Mouse (Mus musculus) olfactory bulb, adult 2 months (tissue): ENCODE data around the gene Syne3. TPM values are rescaled to one million over a fixed set of nuclear protein-coding genes. Genes with fewer than 3 reads are reported as not detected.

Experiments
- H3K27ac ChIP-seq: fragments of 200-500 bp; 2 replicates; pipeline ENCODE4 v1.5.1; 2012; ENCODE audit warnings: low read depth, low read length; ENCODE audit not compliant: insufficient read depth
- H3K4me1 ChIP-seq: fragments of 200-500 bp; 2 replicates; pipeline ENCODE4 v1.6.1; 2012; ENCODE audit warnings: low read length; ENCODE audit not compliant: control insufficient read depth, insufficient read depth
- H3K4me3 ChIP-seq: fragments of 200-500 bp; 2 replicates; pipeline ENCODE4 v1.5.1; 2012; ENCODE audit warnings: mild to moderate bottlenecking, low read depth, low read length, moderate library complexity; ENCODE audit not compliant: insufficient read depth
- CTCF ChIP-seq: fragments of 200-500 bp; IDR thresholded peaks from 2 replicates; pipeline ENCODE4 v1.5.1; 2012; ENCODE audit warnings: low read depth, mild to moderate bottlenecking, low read length, moderate library complexity; ENCODE audit not compliant: insufficient read depth
- POLR2A ChIP-seq: fragments of 200-500 bp; IDR thresholded peaks from 2 replicates; pipeline ENCODE4 v1.6.1; 2012; ENCODE audit warnings: mild to moderate bottlenecking, low read depth, low read length, moderate library complexity; ENCODE audit not compliant: insufficient read depth
- WGBS: fragments of 180-500 bp; shearing (Covaris S2); methylation state at CpG from one replicate; pipeline ENCODE4 v1.1.7; 2018; 5-methylcytosine and 5-hydroxymethylcytosine counted together
- polyA plus RNA-seq: library from polyadenylated mRNA; stranded (reverse); fragments of >200 nt; gene quantifications from 2 replicates; pipeline ENCODE4 v1.2.4, GENCODE M21; 2012; ENCODE audit warnings: low replicate concordance; ENCODE audit not compliant: missing spikeins, insufficient read depth, insufficient read length

The Syne3 gene
- polyA plus RNA-seq, 1 experiment = not detected

DNA sequence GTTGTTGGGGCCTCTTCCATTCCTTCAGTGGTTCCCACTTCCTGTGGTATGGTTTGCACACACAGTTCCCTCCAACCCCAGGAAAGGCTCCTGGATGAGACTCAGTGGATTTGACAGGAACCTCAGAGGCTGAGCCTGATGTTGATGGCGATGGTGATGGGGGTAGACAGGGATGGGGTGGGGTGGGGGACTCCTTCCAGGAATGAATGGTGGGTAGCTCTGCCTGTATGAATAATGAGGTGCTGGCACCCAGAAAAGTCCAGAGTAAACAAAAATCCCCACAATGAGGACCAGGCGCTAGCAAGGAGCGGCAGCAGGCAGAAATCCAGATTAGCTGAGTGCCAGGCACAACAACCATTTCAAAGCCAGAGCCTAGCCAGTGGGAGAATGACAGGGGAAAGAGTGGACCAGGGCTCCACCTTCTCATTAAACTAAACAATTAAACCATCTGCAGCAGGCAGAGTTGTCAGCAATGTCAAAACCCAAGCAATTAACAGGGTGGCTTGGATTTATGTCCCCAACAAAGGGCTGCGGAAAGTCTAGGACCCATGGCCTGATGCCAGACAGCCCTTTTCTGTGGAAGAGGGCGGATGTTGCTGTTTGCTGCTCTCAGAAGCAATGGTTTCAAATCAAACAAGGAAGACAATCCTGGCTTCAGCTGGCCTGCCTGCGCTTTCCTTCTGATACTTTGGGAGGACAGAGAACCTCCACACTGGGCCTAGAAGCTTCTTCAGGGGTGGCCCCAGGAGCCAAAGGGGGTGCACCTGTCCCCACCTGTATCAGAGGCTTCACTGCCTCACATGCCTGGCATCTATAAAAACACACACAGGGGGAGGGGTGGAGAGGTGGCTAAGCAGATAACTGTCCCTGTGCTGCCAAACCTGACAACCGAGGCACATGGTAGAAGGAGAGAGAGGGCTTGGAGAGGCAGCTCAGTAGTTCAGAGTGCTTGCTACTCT, 44.4 kb downstream of the Syne3 start:
- no peak overlapping the region for H3K4me3 ChIP-seq
- 49% methylated on average over 7 of the region's 7 CpGs for WGBS
- TF ChIP-seq CTCF = no peak
- peak overlapping the region; percentile 9; the same call in 1 of the 2 replicates for H3K27ac ChIP-seq
- peaks cover 9% of the 10 kb centered on the region for H3K4me1 ChIP-seq

DNA sequence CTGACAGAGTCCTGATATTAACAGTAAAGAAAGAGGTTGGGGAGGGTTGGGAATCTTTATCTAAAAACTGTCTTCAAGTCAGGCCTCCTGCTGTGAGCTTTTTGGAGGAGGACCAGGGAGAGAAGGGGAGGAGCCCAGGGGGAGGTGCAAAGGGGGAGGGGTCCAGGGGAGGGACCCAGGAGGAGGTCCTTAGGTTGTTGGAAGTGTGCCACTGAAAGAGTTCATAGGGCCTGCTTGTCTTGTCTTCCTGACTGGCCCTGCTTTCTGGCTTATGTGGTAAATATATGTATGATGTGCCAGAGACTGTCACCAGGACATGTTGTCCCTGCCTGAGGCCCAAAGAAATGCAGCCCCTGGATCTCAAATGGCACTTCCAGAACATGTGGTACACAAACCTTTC, 49.2 kb downstream of the Syne3 start:
- Histone ChIP-seq H3K27ac (no peak overlapping the region), H3K4me1 (peaks cover 17% of the 10 kb centered on the region), H3K4me3 (no peak overlapping the region)
- TF ChIP-seq CTCF (no peak), POLR2A (no peak)

DNA sequence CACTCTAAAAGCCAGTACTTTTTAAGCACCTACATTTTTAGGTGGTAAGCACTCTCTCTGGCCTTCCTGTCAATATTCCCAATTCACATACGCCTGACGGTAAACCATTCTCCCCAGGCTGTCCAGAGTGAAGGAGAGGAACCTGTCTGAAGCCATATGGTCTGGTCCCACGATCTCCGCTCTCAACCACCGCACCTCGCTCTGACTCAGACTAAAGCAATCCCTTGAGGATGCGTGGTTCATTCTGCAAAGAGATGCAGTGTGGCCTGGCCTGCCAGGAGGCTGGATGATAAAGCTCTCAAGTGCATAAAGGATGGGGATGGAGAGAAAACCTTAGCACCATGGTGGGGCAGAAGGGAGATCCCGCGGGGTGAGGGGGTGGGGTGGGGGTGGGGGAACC, 49.6 kb downstream of the Syne3 start:
- WGBS = 72% methylated on average over 9 of the region's 9 CpGs
- TF ChIP-seq POLR2A = no peak
- no peak for TF ChIP-seq CTCF
- Histone ChIP-seq H3K4me3 (no peak overlapping the region), H3K27ac (no peak overlapping the region), H3K4me1 (peaks cover 15% of the 10 kb centered on the region)

DNA sequence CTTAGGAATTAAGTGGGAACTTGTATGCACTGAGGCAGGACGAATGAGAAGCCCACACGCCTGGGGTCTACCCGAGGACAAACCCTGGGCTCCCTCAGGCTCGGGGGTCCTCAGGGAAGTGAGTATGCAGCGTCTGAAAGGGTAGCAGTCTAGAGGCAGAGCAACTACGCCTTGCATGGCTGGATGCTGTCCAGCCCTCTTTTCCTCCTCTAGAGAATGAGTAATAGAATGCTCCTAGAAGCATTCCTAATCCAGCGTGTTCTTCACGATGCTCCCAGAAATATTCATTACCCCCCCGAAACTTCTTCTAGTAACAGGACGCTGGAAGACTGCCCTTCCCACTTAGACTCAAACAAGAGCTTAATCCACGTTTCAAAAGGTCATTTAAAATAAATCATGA, 51.3 kb downstream of the Syne3 start:
- Histone ChIP-seq H3K27ac (no peak overlapping the region), H3K4me3 (no peak overlapping the region), H3K4me1 (peaks cover 15% of the 10 kb centered on the region)
- WGBS = 53% methylated on average over 11 of the region's 11 CpGs
- TF ChIP-seq CTCF (no peak), POLR2A (no peak)

DNA sequence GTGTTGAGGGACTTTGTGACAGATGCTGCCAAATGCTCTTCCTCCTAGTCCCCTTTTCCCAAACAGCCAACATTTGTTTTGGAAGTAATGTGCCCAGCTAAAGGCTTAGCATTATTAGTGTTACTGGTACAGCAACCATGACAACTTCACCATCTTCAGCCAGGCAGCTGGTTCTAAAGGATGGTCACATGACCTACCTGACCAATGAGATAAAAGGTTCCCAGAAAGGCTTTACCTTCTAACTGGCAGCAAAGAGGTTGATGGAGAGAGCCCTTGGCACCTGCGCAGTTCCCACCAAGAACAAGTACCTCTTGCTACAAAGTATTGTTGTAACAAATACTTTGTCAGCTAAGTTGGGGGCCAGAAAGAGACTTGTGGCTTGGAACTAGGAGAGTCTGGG, 52.4 kb downstream of the Syne3 start:
- Histone ChIP-seq H3K4me3 (no peak overlapping the region), H3K4me1 (peaks cover 13% of the 10 kb centered on the region), H3K27ac (no peak overlapping the region)
- 96% methylated on average over 1 of the region's 1 CpGs for WGBS
- no peak for TF ChIP-seq POLR2A
- no peak for TF ChIP-seq CTCF

DNA sequence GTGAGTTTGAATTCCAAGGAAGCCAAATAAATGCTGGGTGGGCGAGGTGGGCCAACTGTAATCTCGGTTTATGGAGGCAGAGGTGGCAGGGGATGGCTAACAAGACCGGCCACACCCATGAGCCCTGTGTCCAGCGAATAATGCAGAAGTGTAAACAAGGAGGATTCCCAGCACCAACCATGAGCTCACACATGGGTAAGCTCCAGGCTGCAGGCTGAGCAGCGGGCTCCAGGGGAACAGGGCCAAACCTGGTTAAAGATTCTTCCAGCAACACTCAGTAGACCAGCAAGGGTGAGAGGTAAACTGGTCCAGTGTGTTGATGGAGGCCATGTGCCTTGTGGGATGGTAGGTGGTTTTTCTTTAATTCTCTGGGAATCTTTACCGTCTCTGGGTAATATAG, 53.2 kb downstream of the Syne3 start:
- TF ChIP-seq POLR2A (no peak), CTCF (no peak)
- Histone ChIP-seq H3K4me1 (peaks cover 13% of the 10 kb centered on the region), H3K4me3 (no peak overlapping the region), H3K27ac (no peak overlapping the region)
- 80% methylated on average over 6 of the region's 6 CpGs for WGBS

DNA sequence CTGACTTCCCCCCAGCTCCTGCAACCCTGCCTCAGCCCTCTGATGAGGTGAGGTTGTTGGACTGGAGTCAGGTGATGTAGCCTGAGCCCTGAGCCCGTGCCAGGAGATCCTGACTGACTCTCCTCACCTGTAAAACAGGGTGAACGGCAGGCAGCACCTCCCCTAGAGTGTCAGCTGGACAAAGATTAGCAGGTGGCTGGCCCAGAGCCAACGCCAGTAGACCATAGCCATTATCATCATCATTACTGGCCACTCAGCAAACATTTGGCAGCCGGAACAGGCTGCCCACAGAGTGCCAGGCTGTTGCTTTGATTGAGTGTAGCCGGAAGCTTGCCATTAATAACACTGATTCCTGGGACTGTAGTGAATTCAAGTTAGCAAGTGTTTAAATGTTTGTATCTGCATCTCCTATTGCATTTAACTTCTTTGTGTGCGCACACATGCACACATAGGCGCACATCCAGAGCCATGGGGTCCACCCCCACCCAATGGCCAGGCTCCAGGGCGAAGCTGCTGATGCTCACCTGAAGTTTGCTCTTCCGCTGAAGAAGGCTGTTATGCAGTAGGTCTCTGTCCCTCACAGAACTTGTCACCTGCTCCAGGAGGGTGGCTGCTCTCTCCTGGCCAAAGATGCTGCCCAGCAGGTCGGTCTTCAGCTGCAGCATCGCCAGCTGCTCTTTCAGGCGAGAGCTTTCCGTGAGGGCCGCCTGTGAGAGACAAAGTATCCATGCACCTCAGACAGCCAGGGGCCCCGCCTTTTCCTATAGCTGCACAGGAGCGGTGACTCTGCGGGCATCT, 54.4 kb downstream of the Syne3 start:
- peaks cover 11% of the 10 kb centered on the region for H3K4me1 ChIP-seq
- TF ChIP-seq POLR2A (no peak), CTCF (no peak)
- no peak overlapping the region for H3K27ac ChIP-seq
- H3K4me3 ChIP-seq = no peak overlapping the region
- 66% methylated on average over 17 of the region's 17 CpGs for WGBS

DNA sequence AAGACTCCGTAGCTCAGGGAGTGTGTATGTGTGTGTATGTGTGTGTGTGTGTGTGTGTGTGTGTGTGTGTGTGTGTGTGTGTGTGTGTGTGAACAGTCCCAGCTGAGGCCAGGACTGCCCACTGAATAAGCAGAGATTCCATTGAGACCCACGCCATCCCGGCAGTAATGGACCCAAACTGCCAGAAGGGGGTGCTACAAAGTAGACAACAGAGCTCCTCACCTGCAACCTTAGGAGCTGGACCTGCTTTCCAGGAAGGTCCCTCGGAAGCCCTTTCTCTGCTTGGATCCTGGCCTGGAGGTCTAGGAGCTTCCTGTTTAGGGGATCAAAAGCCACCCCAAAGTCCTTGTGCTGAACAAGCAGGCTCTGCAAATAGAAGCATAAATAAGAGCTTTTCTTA, 55.7 kb downstream of the Syne3 start:
- Histone ChIP-seq H3K27ac (no peak overlapping the region), H3K4me3 (no peak overlapping the region), H3K4me1 (peaks cover 5% of the 10 kb centered on the region)
- TF ChIP-seq POLR2A (no peak), CTCF (peak; percentile 61)
- 24% methylated on average over 4 of the region's 4 CpGs for WGBS

DNA sequence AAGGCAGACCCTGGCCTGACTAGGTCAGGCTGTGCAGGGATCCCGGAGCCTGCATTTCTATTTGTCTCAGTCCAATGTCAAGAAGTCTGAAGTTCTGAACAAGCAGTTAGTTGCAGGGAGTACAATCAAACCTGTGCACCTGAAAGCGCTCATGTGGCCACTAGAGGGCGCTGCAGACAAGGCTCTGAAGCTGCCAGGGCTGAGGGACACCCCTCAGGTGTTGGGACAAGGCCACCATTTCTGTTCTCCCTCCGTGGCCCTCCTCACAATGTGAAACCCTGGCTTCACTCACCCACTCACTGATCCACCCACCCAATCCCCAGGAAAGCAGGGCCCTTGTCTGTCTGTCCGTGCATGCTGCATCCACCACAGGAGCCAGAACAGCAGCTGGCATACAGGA, 57.2 kb downstream of the Syne3 start:
- Histone ChIP-seq H3K27ac (no peak overlapping the region), H3K4me1 (no peaks in the 10 kb centered on the region), H3K4me3 (no peak overlapping the region)
- 20% methylated on average over 5 of the region's 5 CpGs for WGBS
- peak; percentile 93 for TF ChIP-seq CTCF
- no peak for TF ChIP-seq POLR2A
